Mouse (Mus musculus): Measurements from ENCODE around the gene Slc25a3. TPM values are rescaled to one million over a fixed set of nuclear protein-coding genes. Genes with fewer than 3 reads are reported as not detected.

Slc25a3 gene
- polyA plus RNA-seq, 1 experiment from 2014 or later: 1,147 TPM

DNA sequence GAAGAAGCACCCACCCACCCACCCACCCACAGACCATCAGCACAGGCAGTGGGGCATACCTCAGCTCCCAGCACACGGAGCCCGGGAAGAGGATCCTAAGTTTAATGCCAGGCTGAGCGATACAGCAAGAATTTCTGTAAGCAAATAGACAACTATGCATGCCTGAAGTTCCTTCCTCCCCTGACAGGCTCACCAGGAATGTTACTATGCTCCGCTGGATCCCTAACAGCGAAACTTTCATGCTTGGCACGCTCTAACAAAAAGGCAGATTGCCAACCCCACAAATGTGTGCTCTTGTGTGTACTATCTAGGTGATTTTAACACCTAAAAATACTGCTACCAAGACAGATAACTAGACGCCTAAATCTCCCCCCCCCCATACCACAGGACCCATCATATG lies 43.5 kb upstream of the Slc25a3 start:
- Histone ChIP-seq H3K9me3 (ENCODE audit: control insufficient read depth, low read length) (no peaks in the 10 kb centered on the region), H3K27me3 (ENCODE audit: control insufficient read depth, insufficient read depth, low read length) (no peaks in the 10 kb centered on the region), H3K9ac (ENCODE audit: low read length) (peak overlapping the region; percentile 100), H3K4me1 (ENCODE audit: control insufficient read depth in 2 of 2, insufficient read depth in 2 of 2, low read length in 2 of 2) (peaks cover 11 to 29% of the 10 kb centered on the region in 2 experiments; a peak in 3 of 4 replicates), H3K36me3 (ENCODE audit: control insufficient read depth, insufficient read depth, low read length) (peaks cover 32% of the 10 kb centered on the region), H3K4me2 (ENCODE audit: low read length) (peak overlapping the region; percentile 68), H3K4me3 (ENCODE audit: control insufficient read depth in 1 of 2, insufficient read depth in 1 of 2, low read depth in 1 of 2, low read length in 2 of 2) (peak overlapping the region; percentile 23 to 95), H3K27ac (replicated peaks in 1 of 2; ENCODE audit: control insufficient read depth in 1 of 2, insufficient read depth in 1 of 2, low read depth in 2 of 2, low read length in 2 of 2) (peak overlapping the region; percentile 74 to 88)
- 4% methylated on average over 7 of the region's 7 CpGs for WGBS
- no peak for ATAC-seq (ENCODE audit: insufficient number of reproducible peaks, insufficient read depth, low FRiP score, low read depth)

DNA sequence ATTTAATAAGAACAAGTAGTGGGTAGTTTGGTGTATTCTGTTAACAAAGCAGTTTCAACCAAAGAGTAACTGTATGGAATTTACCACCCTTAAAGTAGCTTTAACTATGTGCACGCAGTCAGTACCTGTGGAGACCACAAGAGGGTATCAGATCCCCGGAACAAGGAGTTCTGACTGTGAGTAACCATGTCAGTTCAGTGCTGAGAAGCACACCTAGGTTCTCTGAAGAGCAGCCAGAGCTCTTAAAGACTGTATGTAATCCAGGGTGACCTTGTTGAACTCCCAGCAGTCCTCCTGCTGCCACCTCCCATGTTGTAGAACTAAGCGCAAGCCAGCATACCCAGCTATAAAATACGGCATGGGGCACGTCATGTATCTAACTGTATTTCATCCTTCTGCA lies 43.0 kb upstream of the Slc25a3 start:
- ATAC-seq (ENCODE audit: insufficient number of reproducible peaks, insufficient read depth, low FRiP score, low read depth): no peak
- Histone ChIP-seq H3K9ac (ENCODE audit: low read length) (peak overlapping the region; percentile 100; the same call in 1 of the 2 replicates), H3K27ac (replicated peaks in 1 of 2; ENCODE audit: control insufficient read depth in 1 of 2, insufficient read depth in 1 of 2, low read depth in 2 of 2, low read length in 2 of 2) (peak overlapping the region; percentile 88 to 91), H3K9me3 (ENCODE audit: control insufficient read depth, low read length) (no peaks in the 10 kb centered on the region), H3K4me1 (ENCODE audit: control insufficient read depth in 2 of 2, insufficient read depth in 2 of 2, low read length in 2 of 2) (peaks cover 11 to 29% of the 10 kb centered on the region in 2 experiments; a peak in 3 of 4 replicates), H3K4me3 (ENCODE audit: control insufficient read depth in 1 of 2, insufficient read depth in 1 of 2, low read depth in 1 of 2, low read length in 2 of 2) (peak overlapping the region; percentile 30 to 95; a peak in 3 of 4 replicates), H3K4me2 (ENCODE audit: low read length) (peak overlapping the region; percentile 68), H3K36me3 (ENCODE audit: control insufficient read depth, insufficient read depth, low read length) (peaks cover 37% of the 10 kb centered on the region), H3K27me3 (ENCODE audit: control insufficient read depth, insufficient read depth, low read length) (no peaks in the 10 kb centered on the region)
- 53% methylated on average over 5 of the region's 5 CpGs for WGBS

DNA sequence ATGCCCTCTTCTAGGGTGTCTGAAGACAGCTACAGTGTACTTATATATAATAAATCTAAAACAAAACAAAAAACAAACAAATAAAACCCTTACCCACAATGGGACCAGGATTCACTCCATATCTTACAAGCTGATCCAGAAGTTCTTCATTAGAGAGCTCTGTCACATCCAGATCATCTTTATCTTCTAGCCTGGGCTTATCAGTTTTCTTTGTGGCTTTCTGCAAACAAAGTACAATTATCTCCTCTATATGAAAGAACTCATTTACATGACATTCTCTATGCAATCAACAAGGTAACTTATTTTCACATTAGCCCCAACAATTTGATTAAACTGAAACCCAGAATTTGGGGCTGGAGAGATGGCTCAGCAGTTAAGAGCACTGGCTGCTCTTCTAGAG lies 42.0 kb upstream of the Slc25a3 start:
- Histone ChIP-seq H3K4me1 (ENCODE audit: control insufficient read depth in 2 of 2, insufficient read depth in 2 of 2, low read length in 2 of 2) (peaks cover 11 to 29% of the 10 kb centered on the region in 2 experiments; a peak in 3 of 4 replicates), H3K36me3 (ENCODE audit: control insufficient read depth, insufficient read depth, low read length) (peaks cover 47% of the 10 kb centered on the region), H3K27ac (replicated peaks in 1 of 2; ENCODE audit: control insufficient read depth in 1 of 2, insufficient read depth in 1 of 2, low read depth in 2 of 2, low read length in 2 of 2) (no peak overlapping the region), H3K27me3 (ENCODE audit: control insufficient read depth, insufficient read depth, low read length) (no peaks in the 10 kb centered on the region), H3K4me3 (ENCODE audit: control insufficient read depth in 1 of 2, insufficient read depth in 1 of 2, low read depth in 1 of 2, low read length in 2 of 2) (no peak overlapping the region), H3K9me3 (ENCODE audit: control insufficient read depth, low read length) (no peaks in the 10 kb centered on the region), H3K4me2 (ENCODE audit: low read length) (no peak overlapping the region), H3K9ac (ENCODE audit: low read length) (no peak overlapping the region)
- ATAC-seq (ENCODE audit: insufficient number of reproducible peaks, insufficient read depth, low FRiP score, low read depth): no peak

DNA sequence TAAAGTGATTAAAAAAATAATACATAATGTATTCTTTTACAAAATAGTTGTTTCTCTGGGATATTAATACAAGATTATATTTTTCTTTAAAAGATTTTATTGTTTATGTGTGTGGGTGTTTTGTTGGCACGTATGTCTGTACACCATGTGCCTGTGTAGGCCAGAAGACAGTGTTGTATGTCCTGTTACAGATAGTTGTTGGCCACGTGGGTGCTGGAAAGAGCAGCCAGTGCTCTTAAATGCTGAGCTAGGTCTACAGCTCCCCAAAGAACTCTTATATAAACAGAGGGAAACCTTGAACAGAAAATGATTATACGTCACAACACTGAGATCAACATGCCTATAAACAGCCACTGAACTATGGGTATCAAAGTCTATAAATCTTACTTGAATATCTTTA lies 40.6 kb upstream of the Slc25a3 start:
- ATAC-seq (ENCODE audit: insufficient number of reproducible peaks, insufficient read depth, low FRiP score, low read depth): no peak
- Histone ChIP-seq H3K36me3 (ENCODE audit: control insufficient read depth, insufficient read depth, low read length) (peaks cover 61% of the 10 kb centered on the region), H3K9ac (ENCODE audit: low read length) (no peak overlapping the region), H3K27me3 (ENCODE audit: control insufficient read depth, insufficient read depth, low read length) (no peaks in the 10 kb centered on the region), H3K9me3 (ENCODE audit: control insufficient read depth, low read length) (no peaks in the 10 kb centered on the region), H3K4me3 (ENCODE audit: control insufficient read depth in 1 of 2, insufficient read depth in 1 of 2, low read depth in 1 of 2, low read length in 2 of 2) (no peak overlapping the region), H3K27ac (replicated peaks in 1 of 2; ENCODE audit: control insufficient read depth in 1 of 2, insufficient read depth in 1 of 2, low read depth in 2 of 2, low read length in 2 of 2) (no peak overlapping the region), H3K4me2 (ENCODE audit: low read length) (no peak overlapping the region), H3K4me1 (ENCODE audit: control insufficient read depth in 2 of 2, insufficient read depth in 2 of 2, low read length in 2 of 2) (peaks cover 10 to 29% of the 10 kb centered on the region in 2 experiments; a peak in 3 of 4 replicates)
- 79% methylated on average over 3 of the region's 3 CpGs for WGBS

DNA sequence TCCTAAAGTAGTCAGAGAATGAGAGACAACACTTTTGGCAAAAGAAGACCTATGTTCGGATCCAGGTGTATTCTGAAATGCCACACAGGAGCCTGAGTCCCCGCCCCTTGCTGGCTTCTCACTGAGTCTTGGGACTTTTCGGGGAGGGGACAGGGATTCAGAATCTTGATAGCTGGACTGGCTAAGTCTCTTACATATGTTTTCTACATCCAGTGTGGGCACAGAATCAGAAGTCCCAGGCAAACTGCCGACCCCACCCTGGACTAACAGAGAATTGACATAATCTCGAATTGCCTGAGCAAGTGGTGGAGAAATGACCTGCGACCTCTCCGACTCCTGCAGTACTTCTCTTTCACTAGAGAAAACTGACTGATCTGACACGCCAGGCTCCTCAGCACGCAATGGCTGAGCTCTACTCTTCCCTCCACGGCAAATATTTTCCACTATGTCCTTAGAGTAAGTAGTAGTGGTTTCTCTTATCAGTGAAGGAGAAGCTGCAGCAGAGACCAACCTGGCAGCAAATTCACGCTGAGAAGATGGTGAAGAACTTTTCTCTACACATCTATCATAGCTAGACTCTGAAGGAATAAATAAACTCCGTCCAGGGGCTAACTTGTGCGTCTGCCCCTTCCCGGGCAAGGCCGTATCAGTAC lies 38.8 kb upstream of the Slc25a3 start:
- no peaks in the 10 kb centered on the region for H3K27me3 ChIP-seq (ENCODE audit: control insufficient read depth, insufficient read depth, low read length)
- no peak overlapping the region for H3K27ac ChIP-seq (replicated peaks in 1 of 2; ENCODE audit: control insufficient read depth in 1 of 2, insufficient read depth in 1 of 2, low read depth in 2 of 2, low read length in 2 of 2)
- 81% methylated on average over 15 of the region's 15 CpGs for WGBS
- no peak for ATAC-seq (ENCODE audit: insufficient number of reproducible peaks, insufficient read depth, low FRiP score, low read depth)
- no peak overlapping the region for H3K4me2 ChIP-seq (ENCODE audit: low read length)
- H3K4me3 ChIP-seq (ENCODE audit: control insufficient read depth in 1 of 2, insufficient read depth in 1 of 2, low read depth in 1 of 2, low read length in 2 of 2): no peak overlapping the region
- no peak overlapping the region for H3K9ac ChIP-seq (ENCODE audit: low read length)
- peaks cover 2 to 13% of the 10 kb centered on the region in 2 experiments; a peak in 3 of 4 replicates for H3K4me1 ChIP-seq (ENCODE audit: control insufficient read depth in 2 of 2, insufficient read depth in 2 of 2, low read length in 2 of 2)
- peaks cover 79% of the 10 kb centered on the region for H3K36me3 ChIP-seq (ENCODE audit: control insufficient read depth, insufficient read depth, low read length)
- no peaks in the 10 kb centered on the region for H3K9me3 ChIP-seq (ENCODE audit: control insufficient read depth, low read length)

DNA sequence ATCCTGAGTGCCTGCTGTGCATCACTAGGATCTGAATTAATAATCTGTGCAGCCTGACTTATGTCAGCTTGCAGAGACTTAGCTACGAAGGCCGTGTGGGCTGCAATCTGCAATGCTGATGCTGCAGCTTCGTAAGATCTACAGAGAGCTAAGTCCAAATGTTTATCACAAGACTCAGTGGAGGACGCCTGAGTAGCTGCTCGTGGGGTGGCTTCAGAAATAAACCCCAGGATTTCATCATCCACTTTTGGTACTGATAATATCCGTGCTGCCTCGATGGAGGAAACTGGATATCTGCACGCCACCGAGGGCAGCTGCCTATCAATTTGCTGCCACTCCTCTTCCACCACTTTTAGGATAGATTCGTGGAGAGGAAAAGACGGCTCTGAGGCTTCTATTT lies 38.2 kb upstream of the Slc25a3 start:
- H3K4me1 ChIP-seq (ENCODE audit: control insufficient read depth in 2 of 2, insufficient read depth in 2 of 2, low read length in 2 of 2): peaks cover 2 to 8% of the 10 kb centered on the region in 2 experiments; a peak in 3 of 4 replicates
- ATAC-seq (ENCODE audit: insufficient number of reproducible peaks, insufficient read depth, low FRiP score, low read depth): no peak
- no peak overlapping the region for H3K9ac ChIP-seq (ENCODE audit: low read length)
- no peaks in the 10 kb centered on the region for H3K9me3 ChIP-seq (ENCODE audit: control insufficient read depth, low read length)
- H3K27ac ChIP-seq (replicated peaks in 1 of 2; ENCODE audit: control insufficient read depth in 1 of 2, insufficient read depth in 1 of 2, low read depth in 2 of 2, low read length in 2 of 2): no peak overlapping the region
- H3K36me3 ChIP-seq (ENCODE audit: control insufficient read depth, insufficient read depth, low read length): peaks cover 85% of the 10 kb centered on the region
- no peak overlapping the region for H3K4me3 ChIP-seq (ENCODE audit: control insufficient read depth in 1 of 2, insufficient read depth in 1 of 2, low read depth in 1 of 2, low read length in 2 of 2)
- no peaks in the 10 kb centered on the region for H3K27me3 ChIP-seq (ENCODE audit: control insufficient read depth, insufficient read depth, low read length)
- H3K4me2 ChIP-seq (ENCODE audit: low read length): no peak overlapping the region
- 58% methylated on average over 11 of the region's 11 CpGs for WGBS

DNA sequence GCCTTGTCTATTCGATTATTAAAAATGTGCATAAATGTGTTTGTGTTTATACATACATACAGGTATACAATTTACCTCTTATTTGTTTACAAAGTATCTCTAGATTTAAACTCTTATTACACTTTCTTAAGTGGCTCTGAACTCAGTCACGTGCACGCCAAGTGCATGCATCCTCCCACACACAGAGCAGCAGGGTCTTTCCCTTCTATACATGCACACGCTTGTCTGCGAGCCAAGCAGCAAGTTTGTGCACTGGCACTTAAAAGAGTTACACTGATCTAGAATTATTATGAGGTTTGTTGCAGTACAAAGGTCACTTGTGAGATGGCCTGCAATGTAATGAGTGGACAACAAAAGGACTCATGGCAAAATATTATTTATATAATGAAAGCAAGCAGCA lies 37.1 kb upstream of the Slc25a3 start:
- Histone ChIP-seq H3K9ac (ENCODE audit: low read length) (no peak overlapping the region), H3K4me3 (ENCODE audit: control insufficient read depth in 1 of 2, insufficient read depth in 1 of 2, low read depth in 1 of 2, low read length in 2 of 2) (no peak overlapping the region), H3K36me3 (ENCODE audit: control insufficient read depth, insufficient read depth, low read length) (peaks cover 96% of the 10 kb centered on the region), H3K9me3 (ENCODE audit: control insufficient read depth, low read length) (no peaks in the 10 kb centered on the region), H3K4me1 (ENCODE audit: control insufficient read depth in 2 of 2, insufficient read depth in 2 of 2, low read length in 2 of 2) (no peaks in the 10 kb centered on the region; a peak in 1 of 4 replicates), H3K27me3 (ENCODE audit: control insufficient read depth, insufficient read depth, low read length) (no peaks in the 10 kb centered on the region), H3K4me2 (ENCODE audit: low read length) (no peak overlapping the region), H3K27ac (replicated peaks in 1 of 2; ENCODE audit: control insufficient read depth in 1 of 2, insufficient read depth in 1 of 2, low read depth in 2 of 2, low read length in 2 of 2) (no peak overlapping the region)
- 94% methylated on average over 5 of the region's 5 CpGs for WGBS
- ATAC-seq (ENCODE audit: insufficient number of reproducible peaks, insufficient read depth, low FRiP score, low read depth): no peak

DNA sequence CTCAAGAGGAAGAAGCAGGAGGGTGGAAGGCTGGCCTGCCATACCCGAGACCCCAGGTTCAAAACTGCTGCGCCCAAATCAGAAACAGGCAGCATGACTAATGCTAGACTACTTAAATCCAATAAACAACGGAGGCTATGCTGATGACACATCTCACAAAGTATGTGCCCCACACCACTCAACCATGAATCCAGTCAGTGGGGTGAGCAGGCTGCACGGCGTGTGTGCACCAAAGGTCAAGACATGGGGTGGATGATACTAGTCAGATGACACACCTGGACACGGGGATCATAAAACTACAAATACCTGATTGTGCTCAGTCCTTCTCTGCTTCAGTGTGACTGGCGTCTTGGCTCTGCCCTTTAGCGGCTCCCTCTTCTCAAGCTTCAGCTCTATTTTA lies 34.6 kb upstream of the Slc25a3 start:
- Histone ChIP-seq H3K9me3 (ENCODE audit: control insufficient read depth, low read length) (no peaks in the 10 kb centered on the region), H3K27me3 (ENCODE audit: control insufficient read depth, insufficient read depth, low read length) (no peaks in the 10 kb centered on the region), H3K4me3 (ENCODE audit: control insufficient read depth in 1 of 2, insufficient read depth in 1 of 2, low read depth in 1 of 2, low read length in 2 of 2) (no peak overlapping the region), H3K27ac (replicated peaks in 1 of 2; ENCODE audit: control insufficient read depth in 1 of 2, insufficient read depth in 1 of 2, low read depth in 2 of 2, low read length in 2 of 2) (no peak overlapping the region), H3K4me2 (ENCODE audit: low read length) (no peak overlapping the region), H3K4me1 (ENCODE audit: control insufficient read depth in 2 of 2, insufficient read depth in 2 of 2, low read length in 2 of 2) (no peaks in the 10 kb centered on the region; a peak in 1 of 4 replicates), H3K9ac (ENCODE audit: low read length) (no peak overlapping the region), H3K36me3 (ENCODE audit: control insufficient read depth, insufficient read depth, low read length) (peaks cover 100% of the 10 kb centered on the region)
- ATAC-seq (ENCODE audit: insufficient number of reproducible peaks, insufficient read depth, low FRiP score, low read depth): no peak
- 62% methylated on average over 8 of the region's 8 CpGs for WGBS

Data from heart, embryonic 14.5 days (tissue).